Mouse (Mus musculus): ENCODE measurements around the gene Grik3. TPM values are rescaled to one million over a fixed set of nuclear protein-coding genes. Genes with fewer than 3 reads are reported as not detected.

The Grik3 gene
- total RNA-seq, 4 experiments from 2014 or later, result 0.10 to 0.22 (median 0.17) TPM

- no peak for DNase-seq (ENCODE audit: low spot score in 2 of 2)
Measured at GRCm38 (mm10) chr4:125640520-125640919, 150.0 kb downstream of the Grik3 start.

GRCm38 (mm10) chr4:125640921-125641663 lies 150.6 kb downstream of the Grik3 start:
- no peak for DNase-seq (ENCODE audit: low spot score in 2 of 2)

GRCm38 (mm10) chr4:125644581-125645568 lies 154.4 kb downstream of the Grik3 start:
- no peak for DNase-seq (ENCODE audit: low spot score in 2 of 2)

- DNase-seq (ENCODE audit: low spot score in 2 of 2), result no peak
Measured at GRCm38 (mm10) chr4:125651676-125652246, 161.3 kb downstream of the Grik3 start.

GRCm38 (mm10) chr4:125656031-125656430 lies 165.5 kb downstream of the Grik3 start:
- no peak for DNase-seq (ENCODE audit: low spot score in 2 of 2)

- DNase-seq (ENCODE audit: low spot score in 2 of 2), result no peak
Measured at GRCm38 (mm10) chr4:125658376-125658775, 167.9 kb downstream of the Grik3 start.

- no peak for DNase-seq (ENCODE audit: low spot score in 2 of 2)
Measured at GRCm38 (mm10) chr4:125661982-125662381, 171.5 kb downstream of the Grik3 start.

GRCm38 (mm10) chr4:125663262-125663661 lies 172.8 kb downstream of the Grik3 start:
- no peak for DNase-seq (ENCODE audit: low spot score in 2 of 2)

- no peak for DNase-seq (ENCODE audit: low spot score in 2 of 2)
Measured at GRCm38 (mm10) chr4:125665955-125666354, 175.5 kb downstream of the Grik3 start.

GRCm38 (mm10) chr4:125682007-125682406 lies 191.5 kb downstream of the Grik3 start:
- DNase-seq (ENCODE audit: low spot score in 2 of 2), result no peak

GRCm38 (mm10) chr4:125687078-125687477 lies 196.6 kb downstream of the Grik3 start:
- no peak for DNase-seq (ENCODE audit: low spot score in 2 of 2)

- DNase-seq (ENCODE audit: low spot score in 2 of 2), result no peak
Measured at GRCm38 (mm10) chr4:125695431-125695830, 204.9 kb downstream of the Grik3 start.

GRCm38 (mm10) chr4:125696182-125696939 lies 205.9 kb downstream of the Grik3 start:
- DNase-seq (ENCODE audit: low spot score in 2 of 2), result no peak

GRCm38 (mm10) chr4:125697626-125698025 lies 207.1 kb downstream of the Grik3 start:
- DNase-seq (ENCODE audit: low spot score in 2 of 2), result no peak

- no peak for DNase-seq (ENCODE audit: low spot score in 2 of 2)
Measured at GRCm38 (mm10) chr4:125699056-125699455, 208.6 kb downstream of the Grik3 start.

- DNase-seq (ENCODE audit: low spot score in 2 of 2), result no peak
Measured at GRCm38 (mm10) chr4:125700331-125700730, 209.8 kb downstream of the Grik3 start.

GRCm38 (mm10) chr4:125702607-125703309 lies 212.3 kb downstream of the Grik3 start:
- DNase-seq (ENCODE audit: low spot score in 2 of 2), result peak in 1 of 2 experiments; percentile 20

GRCm38 (mm10) chr4:125703310-125703690 lies 212.8 kb downstream of the Grik3 start:
- no peak for DNase-seq (ENCODE audit: low spot score in 2 of 2)

GRCm38 (mm10) chr4:125705746-125706145 lies 215.2 kb downstream of the Grik3 start:
- no peak for DNase-seq (ENCODE audit: low spot score in 2 of 2)

- DNase-seq (ENCODE audit: low spot score in 2 of 2), result no peak
Measured at GRCm38 (mm10) chr4:125709716-125710115, 219.2 kb downstream of the Grik3 start.
